Mouse (Mus musculus) cerebellum, adult 11 months (tissue): Measurements from ENCODE around the gene Tdg.

Source experiments
- DNase-seq: peaks from one replicate; pipeline ENCODE4 v3.0.0; 2022

Gene Tdg

GRCm38 (mm10) chr10:82663289-82663688 lies 33.7 kb downstream of the Tdg start:
- DNase-seq, result no peak

GRCm38 (mm10) chr10:82665951-82666350 lies 36.3 kb downstream of the Tdg start:
- DNase-seq, result no peak

- peak; percentile 86 for DNase-seq
These were observed 37.0 kb downstream of the Tdg start for GRCm38 (mm10) chr10:82666436-82667234.

GRCm38 (mm10) chr10:82670205-82670604 lies 40.6 kb downstream of the Tdg start:
- no peak for DNase-seq

GRCm38 (mm10) chr10:82676949-82677348 lies 47.3 kb downstream of the Tdg start:
- DNase-seq, result peak; percentile 94

GRCm38 (mm10) chr10:82680769-82681168 lies 51.1 kb downstream of the Tdg start:
- DNase-seq, result no peak

- DNase-seq, result no peak
These were observed 52.0 kb downstream of the Tdg start for GRCm38 (mm10) chr10:82681639-82682038.

GRCm38 (mm10) chr10:82685440-82685839 lies 55.8 kb downstream of the Tdg start:
- DNase-seq, result no peak

GRCm38 (mm10) chr10:82689681-82690211 lies 60.1 kb downstream of the Tdg start:
- no peak for DNase-seq

GRCm38 (mm10) chr10:82690494-82690893 lies 60.9 kb downstream of the Tdg start, which contains the start of gene Glt8d2:
TSS of gene Glt8d2 (minus strand) at chr10:82690650.
- DNase-seq, result no peak

GRCm38 (mm10) chr10:82695956-82696355 lies 66.3 kb downstream of the Tdg start, which contains the start of gene Hcfc2:
TSS of gene Hcfc2 (plus strand) at chr10:82696160.
- no peak for DNase-seq

GRCm38 (mm10) chr10:82696453-82697079 lies 66.9 kb downstream of the Tdg start:
- DNase-seq, result no peak

GRCm38 (mm10) chr10:82697305-82697898 lies 67.8 kb downstream of the Tdg start:
- DNase-seq, result no peak

GRCm38 (mm10) chr10:82698712-82699261 lies 69.2 kb downstream of the Tdg start:
- peak; percentile 87 for DNase-seq

- DNase-seq, result no peak
These were observed 69.8 kb downstream of the Tdg start for GRCm38 (mm10) chr10:82699296-82699941.
